Mouse (Mus musculus) midbrain, embryonic 16.5 days (tissue): ENCODE measurements around the gene Pgp. TPM values are rescaled to one million over a fixed set of nuclear protein-coding genes. Genes with fewer than 3 reads are reported as not detected.

ENCODE experiments used
- polyA plus RNA-seq: library from polyadenylated mRNA; unstranded; fragments of >200 nt; fragmentation: Nextera tagmentation; extraction: Ambion mirVana; gene quantifications from 2 replicates; pipeline ENCODE4 v1.2.1, GENCODE M21; 2015

The Pgp gene
- polyA plus RNA-seq, 1 experiment from 2014 or later = 70.2 TPM

Other genes with a start within 250 kb of the Pgp start
- gene Tedc2, start 249.5 kb upstream of the Pgp start, polyA plus RNA-seq = 9.2 and 9.5 TPM in 2 replicates
- 12.7 and 12.9 TPM in 2 replicates for gene Ccnf, start 218.9 kb upstream of the Pgp start, polyA plus RNA-seq
- 0.55 and 0.83 TPM in 2 replicates for gene Abca17, start 119.3 kb upstream of the Pgp start, polyA plus RNA-seq
- 35.0 and 37.6 TPM in 2 replicates for gene Abca3, start 118.4 kb upstream of the Pgp start, polyA plus RNA-seq
- gene Rnps1, start 55.8 kb upstream of the Pgp start, polyA plus RNA-seq = 357 and 365 TPM in 2 replicates
- gene Eci1, start 43.8 kb upstream of the Pgp start, polyA plus RNA-seq = 34.2 and 34.4 TPM in 2 replicates
- gene Dnase1l2, start 27.3 kb upstream of the Pgp start, polyA plus RNA-seq = 7.9 and 9.9 TPM in 2 replicates
- 46.4 and 50.2 TPM in 2 replicates for gene E4f1, start 79 bp upstream of the Pgp start, polyA plus RNA-seq
- gene Bricd5, start 3.5 kb downstream of the Pgp start, polyA plus RNA-seq = 0.40 TPM in 1 of 2 replicates, not detected in the other
- 36.5 and 37.2 TPM in 2 replicates for gene Mlst8, start 8.7 kb downstream of the Pgp start, polyA plus RNA-seq
- gene Caskin1, start 18.2 kb downstream of the Pgp start, polyA plus RNA-seq = 43.6 and 45.7 TPM in 2 replicates
- 103 and 104 TPM in 2 replicates for gene Traf7, start 57.5 kb downstream of the Pgp start, polyA plus RNA-seq
- gene Rab26, start 63.8 kb downstream of the Pgp start, polyA plus RNA-seq = 9.1 and 14.7 TPM in 2 replicates
- 20.1 and 22.4 TPM in 2 replicates for gene Pkd1, start 79.4 kb downstream of the Pgp start, polyA plus RNA-seq
- 72.4 and 85.0 TPM in 2 replicates for gene Tsc2, start 162.2 kb downstream of the Pgp start, polyA plus RNA-seq
- 9.8 and 10.0 TPM in 2 replicates for gene Nthl1, start 162.3 kb downstream of the Pgp start, polyA plus RNA-seq
- gene Slc9a3r2, start 179.9 kb downstream of the Pgp start, polyA plus RNA-seq = 43.3 and 43.7 TPM in 2 replicates
- 0.36 and 0.90 TPM in 2 replicates for gene Npw, start 188.1 kb downstream of the Pgp start, polyA plus RNA-seq
- gene Zfp598, start 199.3 kb downstream of the Pgp start, polyA plus RNA-seq = 19.7 and 20.3 TPM in 2 replicates
- gene Syngr3, start 219.6 kb downstream of the Pgp start, polyA plus RNA-seq = 266 and 303 TPM in 2 replicates
- gene Gfer, start 225.8 kb downstream of the Pgp start, polyA plus RNA-seq = 33.7 and 40.8 TPM in 2 replicates
- gene Noxo1, start 225.8 kb downstream of the Pgp start, polyA plus RNA-seq = 1.9 and 2.2 TPM in 2 replicates
- gene Tbl3, start 237.3 kb downstream of the Pgp start, polyA plus RNA-seq = 61.8 and 69.2 TPM in 2 replicates
- gene Rnf151, start 247.7 kb downstream of the Pgp start, polyA plus RNA-seq = 0.28 TPM in 1 of 2 replicates, not detected in the other
- gene Rps2, start 247.7 kb downstream of the Pgp start, polyA plus RNA-seq = 657 and 682 TPM in 2 replicates